Mouse (Mus musculus) CH12.LX (cell line): ENCODE measurements around the gene Lrrc8c. TPM values are rescaled to one million over a fixed set of nuclear protein-coding genes. Genes with fewer than 3 reads are reported as not detected.

Experiments used
- DNase-seq: peaks from one replicate; pipeline ENCODE4 v3.0.0-alpha.2; 2013; ENCODE audit errors: extremely low read depth
- H3K27ac ChIP-seq: 2 replicates; pipeline ENCODE4 v1.5.1; 2012; ENCODE audit warnings: low read depth, mild to moderate bottlenecking, control low read depth, moderate library complexity; ENCODE audit not compliant: insufficient read depth
- H3K27me3 ChIP-seq: replicated peaks from 2 replicates; pipeline ENCODE3; 2012; ENCODE audit warnings: inconsistent platforms
- H3K36me3 ChIP-seq, 2 experiments: replicated peaks in 1 of 2; 2 replicates each; pipeline versions ENCODE3 to v1.6.1; 2012; ENCODE audit warnings: inconsistent platforms in 1 of 2, low read length in 1 of 2, mild to moderate bottlenecking in 1 of 2, mixed read lengths in 1 of 2, moderate library complexity in 1 of 2; ENCODE audit not compliant: control insufficient read depth in 1 of 2, insufficient read depth in 1 of 2
- H3K4me1 ChIP-seq, 2 experiments: 2 replicates each; pipeline ENCODE4 v1.6.1; 2012; ENCODE audit warnings: inconsistent platforms in 1 of 2, moderate library complexity in 1 of 2; ENCODE audit not compliant: insufficient read depth in 2 of 2, control insufficient read depth in 1 of 2
- H3K4me2 ChIP-seq: 2 replicates; pipeline ENCODE4 v1.6.1; 2012; ENCODE audit warnings: low read depth, mild to moderate bottlenecking, control low read depth; ENCODE audit not compliant: poor library complexity, insufficient read depth, severe bottlenecking
- H3K4me3 ChIP-seq, 3 experiments: fragments of 150-350 bp in 1 of 3; sonication (generic) in 1 of 3; replicated peaks in 1 of 3; 2 replicates each; pipeline versions ENCODE3 to v1.5.1; 2011 to 2012; ENCODE audit warnings: low read depth in 2 of 3, low read length in 2 of 3, mild to moderate bottlenecking in 2 of 3, moderate library complexity in 2 of 3, control low read depth in 1 of 3, improper control_type of control experiment in 1 of 3, inconsistent platforms in 1 of 3, mixed read lengths in 1 of 3; ENCODE audit not compliant: poor library complexity in 1 of 3
- H3K79me2 ChIP-seq: replicated peaks from 2 replicates; pipeline ENCODE4 v1.6.1; 2012; ENCODE audit warnings: mild to moderate bottlenecking, moderate library complexity; ENCODE audit not compliant: control insufficient read depth, poor library complexity, insufficient read depth, severe bottlenecking; ENCODE audit errors: extremely low read depth
- H3K9ac ChIP-seq: 2 replicates; pipeline ENCODE4 v1.6.1; 2012; ENCODE audit warnings: low read depth, mild to moderate bottlenecking, control low read depth, moderate library complexity; ENCODE audit not compliant: insufficient read depth
- H3K9me3 ChIP-seq: replicated peaks from 2 replicates; pipeline ENCODE3; 2012; ENCODE audit warnings: low read length, inconsistent platforms, mixed read lengths
- BHLHE40 ChIP-seq: IDR thresholded peaks from 2 replicates; pipeline ENCODE4 v1.6.1; 2011; ENCODE audit warnings: mild to moderate bottlenecking, low read depth, low read length, improper control_type of control experiment
- CHD1 ChIP-seq: IDR thresholded peaks from 2 replicates; pipeline ENCODE4 v1.6.1; 2012; ENCODE audit warnings: low read depth, low read length, improper control_type of control experiment, inconsistent platforms
- CTCF ChIP-seq, 2 experiments: IDR thresholded peaks in 1 of 2; conservative IDR thresholded peaks in 1 of 2; 2 replicates each; pipeline ENCODE4 v1.5.1; 2011 to 2012; ENCODE audit warnings: low read depth in 2 of 2, low read length in 2 of 2, improper control_type of control experiment in 1 of 2, inconsistent platforms in 1 of 2, mild to moderate bottlenecking in 1 of 2, moderate library complexity in 1 of 2
- E2F4 ChIP-seq: IDR thresholded peaks from 2 replicates; pipeline ENCODE4 v1.6.1; 2011; ENCODE audit warnings: low read depth, low read length, improper control_type of control experiment; ENCODE audit not compliant: insufficient replicate concordance
- ELF1 ChIP-seq: IDR thresholded peaks from 2 replicates; pipeline ENCODE4 v1.6.1; 2014; ENCODE audit warnings: low read depth, mild to moderate bottlenecking, inconsistent platforms, low read length, improper control_type of control experiment
- EP300 ChIP-seq: IDR thresholded peaks from 2 replicates; pipeline ENCODE4 v1.6.1; 2011; ENCODE audit warnings: low read length, improper control_type of control experiment
- ETS1 ChIP-seq: conservative IDR thresholded peaks from 2 replicates; pipeline ENCODE4 v1.6.1; 2012; ENCODE audit warnings: low read depth, mild to moderate bottlenecking, inconsistent platforms, low read length, improper control_type of control experiment, moderate library complexity
- IRF4 ChIP-seq: IDR thresholded peaks from 2 replicates; pipeline ENCODE4 v1.6.1; 2014; ENCODE audit warnings: low read depth, mild to moderate bottlenecking, inconsistent platforms, low read length, improper control_type of control experiment
- JUN ChIP-seq: IDR thresholded peaks from 2 replicates; pipeline ENCODE4 v1.6.1; 2011; ENCODE audit warnings: low read depth, mild to moderate bottlenecking, low read length, improper control_type of control experiment, moderate library complexity; ENCODE audit not compliant: insufficient read depth
- JUND ChIP-seq: conservative IDR thresholded peaks from 2 replicates; pipeline ENCODE4 v1.6.1; 2011; ENCODE audit warnings: low read depth, low read length, improper control_type of control experiment
- KAT2A ChIP-seq: IDR thresholded peaks from 2 replicates; pipeline ENCODE4 v1.6.1; 2012; ENCODE audit warnings: low read length, improper control_type of control experiment, inconsistent platforms; ENCODE audit not compliant: insufficient replicate concordance
- MAFK ChIP-seq: IDR thresholded peaks from 2 replicates; pipeline ENCODE4 v1.6.1; 2011; ENCODE audit warnings: low read length, improper control_type of control experiment; ENCODE audit not compliant: insufficient replicate concordance
- MAX ChIP-seq: IDR thresholded peaks from 2 replicates; pipeline ENCODE4 v1.6.1; 2011; ENCODE audit warnings: low read length, improper control_type of control experiment
- MEF2A ChIP-seq: IDR thresholded peaks from 2 replicates; pipeline ENCODE4 v1.6.1; 2014; ENCODE audit warnings: low read depth, mild to moderate bottlenecking, inconsistent platforms, low read length, improper control_type of control experiment, borderline replicate concordance
- MXI1 ChIP-seq: IDR thresholded peaks from 2 replicates; pipeline ENCODE4 v1.6.1; 2011; ENCODE audit warnings: mild to moderate bottlenecking, low read depth, low read length, improper control_type of control experiment
- MYC ChIP-seq: IDR thresholded peaks from 2 replicates; pipeline ENCODE4 v1.6.1; 2011; ENCODE audit warnings: low read depth, mild to moderate bottlenecking, improper control_type of control experiment, low read length
- NELFE ChIP-seq: IDR thresholded peaks from 2 replicates; pipeline ENCODE4 v1.6.1; 2011; ENCODE audit warnings: low read depth, low read length, improper control_type of control experiment
- NRF1 ChIP-seq: IDR thresholded peaks from 2 replicates; pipeline ENCODE4 v1.6.1; 2014; ENCODE audit warnings: low read depth, mild to moderate bottlenecking, inconsistent platforms, low read length, improper control_type of control experiment, moderate library complexity
- POLR2A ChIP-seq: IDR thresholded peaks from 2 replicates; pipeline ENCODE4 v1.6.1; 2011; ENCODE audit warnings: low read depth, mild to moderate bottlenecking, improper control_type of control experiment, low read length
- POLR2AphosphoS2 ChIP-seq: IDR thresholded peaks from 2 replicates; pipeline ENCODE4 v1.6.1; 2011; ENCODE audit warnings: low read depth, low read length, improper control_type of control experiment
- RCOR1 ChIP-seq: conservative IDR thresholded peaks from 2 replicates; pipeline ENCODE4 v1.6.1; 2012; ENCODE audit warnings: low read depth, mild to moderate bottlenecking, inconsistent platforms, low read length, improper control_type of control experiment
- SMC3 ChIP-seq: IDR thresholded peaks from 2 replicates; pipeline ENCODE4 v1.6.1; 2011; ENCODE audit warnings: low read depth, low read length, improper control_type of control experiment
- TBP ChIP-seq: conservative IDR thresholded peaks from 2 replicates; pipeline ENCODE4 v1.6.1; 2011; ENCODE audit warnings: low read depth, low read length, improper control_type of control experiment
- TCF12 ChIP-seq: IDR thresholded peaks from 2 replicates; pipeline ENCODE4 v1.6.1; 2014; ENCODE audit warnings: low read depth, mild to moderate bottlenecking, inconsistent platforms, low read length, improper control_type of control experiment
- UBTF ChIP-seq: IDR thresholded peaks from 2 replicates; pipeline ENCODE4 v1.6.1; 2012; ENCODE audit warnings: low read depth, mild to moderate bottlenecking, inconsistent platforms, low read length, improper control_type of control experiment, moderate library complexity
- USF1 ChIP-seq: IDR thresholded peaks from 2 replicates; pipeline ENCODE4 v1.6.1; 2014; ENCODE audit warnings: low read depth, mild to moderate bottlenecking, inconsistent platforms, low read length, improper control_type of control experiment
- ZKSCAN1 ChIP-seq: IDR thresholded peaks from 2 replicates; pipeline ENCODE4 v1.6.1; 2012; ENCODE audit warnings: low read depth, inconsistent platforms, low read length, improper control_type of control experiment, borderline replicate concordance
- ZMIZ1 ChIP-seq: IDR thresholded peaks from 2 replicates; pipeline ENCODE4 v1.6.1; 2012; ENCODE audit warnings: low read depth, mild to moderate bottlenecking, inconsistent platforms, low read length, improper control_type of control experiment
- dilution Hi-C: fragments of 300-500 bp; cut with MboI; formaldehyde crosslinking; loops from 2 replicates; pipeline ENCODE4 v1.14.3; 2020; ENCODE audit warnings: low sequenced_read_pairs; ENCODE audit not compliant: extremely low pct_unique_long_range_greater_than_20kb, extremely low pct_ligation_motif_present
- in situ Hi-C: fragments of 300-500 bp; cut with MboI; formaldehyde crosslinking; loops from 3 replicates; pipeline ENCODE4 v1.14.3; 2019; ENCODE audit warnings: low sequenced_read_pairs, low pct_ligation_motif_present, low pct_unique_long_range_greater_than_20kb, mixed read lengths
- polyA plus RNA-seq: library from polyadenylated mRNA; unstranded; fragments of >175 nt; gene quantifications from 2 replicates; pipeline ENCODE4 v1.2.1, GENCODE M21; 2012; ENCODE audit warnings: low read depth; ENCODE audit not compliant: insufficient read length
- total RNA-seq, 2 experiments: library from RNA; depleted of rRNA; stranded (reverse); fragments of 300-350 nt in 1 of 2; fragments of >200 nt in 1 of 2; gene quantifications; 2 replicates each; pipeline ENCODE4 v1.2.3; 2012 to 2014

Gene Lrrc8c
- total and polyA plus RNA-seq, 3 experiments: 3.3 to 10.3 (median 5.9) TPM

GRCm38 (mm10) chr5:105547115-105547514 is 27.9 kb downstream of the Lrrc8c start:
- Histone ChIP-seq H3K36me3 (peaks cover 0 to 42% of the 10 kb centered on the region in 2 experiments), H3K27ac (no peak overlapping the region)
- dilution Hi-C loops: no loop called here

GRCm38 (mm10) chr5:105551808-105552207 is 32.6 kb downstream of the Lrrc8c start:
- TF ChIP-seq MEF2A (no peak), JUND (no peak), IRF4 (no peak), UBTF (no peak), CHD1 (no peak), ETS1 (no peak), MXI1 (no peak), POLR2A (no peak), MYC (no peak), ZMIZ1 (no peak), CTCF (conservative IDR thresholded peaks at IDR 0.05 in 1 of 2, IDR thresholded peaks at IDR 0.05 in 1 of 2; ENCODE audit: low read depth in 2 of 2, low read length in 2 of 2) (no peak), NELFE (no peak), KAT2A (no peak), ELF1 (no peak), MAFK (no peak), MAX (no peak), BHLHE40 (no peak), SMC3 (no peak), JUN (no peak)
- no peak overlapping the region for H3K4me3 ChIP-seq

More at GRCm38 (mm10) chr5:105547115-105547514, 27.9 kb downstream of the Lrrc8c start:
- Histone ChIP-seq H3K9ac (no peak overlapping the region), H3K9me3 (no peaks in the 10 kb centered on the region), H3K4me2 (no peak overlapping the region), H3K27me3 (no peaks in the 10 kb centered on the region), H3K4me1 (peaks cover 7 to 53% of the 10 kb centered on the region in 2 experiments; a peak in 3 of 4 replicates), H3K79me2 (no peaks in the 10 kb centered on the region), H3K4me3 (no peak overlapping the region)
- TF ChIP-seq NRF1 (no peak), ELF1 (no peak), TBP (no peak), UBTF (no peak), E2F4 (no peak), POLR2AphosphoS2 (no peak), POLR2A (no peak), MAFK (no peak), ZKSCAN1 (no peak), ZMIZ1 (no peak), BHLHE40 (no peak), MEF2A (no peak), EP300 (no peak), USF1 (no peak), MYC (no peak), JUN (no peak), RCOR1 (no peak), TCF12 (no peak), JUND (no peak)
- in situ Hi-C loops: no loop called here
- DNase-seq: no peak

More at GRCm38 (mm10) chr5:105551808-105552207, 32.6 kb downstream of the Lrrc8c start:
- H3K4me1 ChIP-seq: peaks cover 2 to 36% of the 10 kb centered on the region in 2 experiments; a peak in 3 of 4 replicates
- peaks cover 4% of the 10 kb centered on the region for H3K9me3 ChIP-seq
- no peak overlapping the region for H3K9ac ChIP-seq
- in situ Hi-C loops (no loop called here), dilution Hi-C loops (no loop called here)
- DNase-seq: no peak
- H3K27ac ChIP-seq: no peak overlapping the region
- H3K27me3 ChIP-seq: no peaks in the 10 kb centered on the region
- peaks cover 0 to 18% of the 10 kb centered on the region in 2 experiments for H3K36me3 ChIP-seq
- H3K79me2 ChIP-seq: no peaks in the 10 kb centered on the region
- H3K4me2 ChIP-seq: no peak overlapping the region
